Mouse (Mus musculus) 3134 (cell line): ENCODE measurements around the gene Myd88.
"Not testable (repeated sequence)": the region's sequence is repeated elsewhere in the genome, so short reads cannot be mapped to it uniquely, and the experiment has no call there.

Source experiments
- DNase-seq: peaks from one replicate; pipeline ENCODE4 v3.0.0-alpha.2; 2011; ENCODE audit warnings: low spot score; ENCODE audit not compliant: insufficient read length; ENCODE audit errors: extremely low read depth

The Myd88 gene

DNA sequence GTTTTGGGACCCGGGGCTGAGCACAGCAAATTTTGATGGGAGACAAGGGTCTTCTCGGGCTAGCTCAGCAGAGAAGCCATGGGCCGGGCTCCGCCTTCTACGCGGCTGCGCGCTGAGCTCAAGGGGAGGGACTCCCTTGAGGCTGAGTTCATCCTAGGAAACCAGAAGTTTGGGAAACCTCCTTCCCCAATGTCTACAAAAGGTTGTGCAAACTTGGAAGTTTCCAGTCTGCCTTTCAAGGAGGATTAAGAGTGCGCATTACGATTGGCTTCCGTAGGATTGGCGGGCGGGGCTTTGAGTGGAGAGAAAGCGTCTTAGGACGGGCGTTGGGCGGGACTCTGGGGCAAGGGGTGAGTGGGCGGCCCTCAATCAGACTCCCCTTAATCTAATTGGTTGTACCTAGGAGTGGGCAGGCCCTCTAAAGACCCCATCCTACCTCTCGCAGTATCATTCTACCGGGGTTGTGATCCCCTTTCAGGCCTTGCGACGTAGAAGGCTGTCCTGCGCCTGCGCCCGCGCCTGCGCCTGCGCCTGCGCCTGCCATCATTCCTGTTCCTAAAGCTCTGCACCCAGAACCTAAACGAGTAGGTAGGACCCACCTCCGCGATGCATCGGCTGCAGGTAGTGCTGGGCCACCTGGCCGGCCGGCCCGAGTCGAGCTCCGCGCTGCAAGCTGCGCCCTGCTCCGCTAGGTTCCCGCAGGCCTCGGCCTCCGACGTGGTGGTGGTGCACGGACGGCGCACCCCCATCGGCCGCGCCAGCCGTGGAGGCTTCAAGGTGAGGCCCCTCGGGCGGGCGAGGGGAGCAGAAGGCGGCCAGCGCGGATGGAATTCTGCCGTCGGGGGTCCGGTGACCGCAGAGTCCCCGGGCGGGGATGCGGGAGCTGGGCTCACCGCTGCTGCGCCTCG lies at the start of gene Myd88:
TSS of gene Myd88 (minus strand) at position 503 of the 908 bp plus-strand sequence.
- peak; percentile 96 for DNase-seq

DNA sequence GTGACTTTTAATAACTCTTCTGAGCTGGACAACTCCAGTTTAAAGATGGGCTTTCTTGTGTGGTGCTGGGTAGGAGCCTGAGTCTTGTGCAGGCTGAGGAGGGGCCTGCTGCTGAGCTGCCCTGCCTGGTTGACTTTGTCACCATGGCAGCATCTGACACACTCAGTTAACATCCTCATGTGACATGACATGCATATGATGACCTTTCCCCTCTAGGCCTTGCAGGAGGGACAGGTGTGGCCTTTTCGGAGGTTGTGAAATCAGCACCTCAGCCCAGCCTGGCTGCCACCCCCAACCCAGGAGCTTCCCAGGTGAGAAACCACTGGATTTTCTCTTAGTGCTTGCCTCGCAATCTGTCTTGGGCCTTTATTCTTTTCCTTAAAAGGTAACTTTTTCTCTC lies 49.0 kb upstream of the Myd88 start:
- no peak for DNase-seq

DNA sequence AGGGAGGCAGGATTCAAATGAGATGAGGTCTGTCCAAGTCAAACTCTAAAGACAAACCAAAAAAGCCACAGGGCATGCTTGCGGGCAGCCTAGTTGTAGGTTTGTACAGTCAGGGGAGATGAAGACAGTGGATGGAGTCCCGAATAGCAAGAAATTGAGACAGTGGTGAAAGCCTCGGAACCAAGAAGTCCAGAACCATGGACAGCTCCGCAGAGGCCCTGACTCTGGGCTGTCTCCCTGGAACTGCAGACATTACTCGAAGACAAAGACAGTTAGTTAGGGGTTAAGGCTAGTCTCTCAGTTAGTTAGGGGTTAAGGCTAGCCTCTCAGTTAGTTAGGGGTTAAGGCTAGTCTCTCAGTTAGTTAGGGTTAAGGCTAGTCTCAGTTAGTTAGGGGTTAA lies 47.7 kb upstream of the Myd88 start:
- DNase-seq, result no peak

DNA sequence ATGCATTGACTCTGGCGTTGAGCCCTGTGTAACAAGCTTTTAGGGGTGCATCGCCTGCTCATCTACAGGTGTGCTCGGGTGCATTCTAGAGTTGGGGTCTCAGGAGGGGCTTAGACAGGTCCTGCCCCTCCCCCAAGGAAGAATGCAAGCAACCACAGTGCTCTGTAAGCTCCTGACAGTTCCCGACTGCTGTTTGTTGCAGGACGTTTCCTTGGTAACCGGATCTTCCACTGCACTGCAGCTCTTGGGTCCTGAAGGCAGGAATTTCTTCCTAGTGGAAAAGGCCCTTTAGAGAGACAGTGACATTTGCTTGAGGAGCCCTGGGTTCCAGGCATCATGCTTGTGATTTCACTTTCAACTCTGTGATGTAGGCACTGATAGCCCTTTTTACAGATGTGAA lies 41.4 kb upstream of the Myd88 start:
- DNase-seq, result no peak

DNA sequence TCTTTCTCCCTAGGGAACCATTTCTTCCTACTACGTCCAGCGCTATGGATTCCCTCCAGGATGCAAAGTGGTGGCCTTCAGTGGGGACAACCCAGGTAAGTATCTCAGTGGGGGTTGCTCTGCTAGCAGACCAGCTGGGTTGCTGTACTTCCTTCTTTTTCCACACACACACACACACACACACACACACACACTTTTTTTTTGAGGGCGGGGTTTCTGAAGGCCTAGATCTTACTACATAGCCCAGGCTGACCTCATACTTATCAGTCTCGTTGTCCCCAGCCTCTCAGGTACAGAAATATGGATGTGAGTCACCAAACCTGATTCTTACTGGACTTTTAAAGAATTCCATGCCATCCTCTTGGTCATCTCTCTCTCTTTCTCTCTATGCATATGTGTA lies 37.0 kb upstream of the Myd88 start:
- no peak for DNase-seq

DNA sequence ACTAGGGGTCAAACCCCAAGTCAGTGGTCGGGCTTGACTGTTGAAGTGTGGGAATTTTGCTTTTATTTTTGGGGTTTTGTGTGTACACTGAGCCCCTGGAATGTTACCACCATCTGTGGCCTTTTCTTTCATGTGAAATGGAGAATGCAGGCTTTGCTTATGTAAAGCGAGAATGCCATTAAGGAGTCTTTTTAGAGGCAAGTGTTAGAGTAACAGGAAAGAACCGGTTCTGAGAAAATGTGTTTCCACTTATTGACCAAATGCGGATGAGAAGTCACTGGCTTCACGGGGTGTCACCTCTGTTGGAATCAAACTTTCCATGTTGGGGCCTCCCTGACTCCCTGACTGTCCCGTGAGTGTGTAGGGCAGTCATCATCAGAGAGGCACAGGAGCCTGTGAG lies 34.3 kb upstream of the Myd88 start:
- DNase-seq, result no peak

DNA sequence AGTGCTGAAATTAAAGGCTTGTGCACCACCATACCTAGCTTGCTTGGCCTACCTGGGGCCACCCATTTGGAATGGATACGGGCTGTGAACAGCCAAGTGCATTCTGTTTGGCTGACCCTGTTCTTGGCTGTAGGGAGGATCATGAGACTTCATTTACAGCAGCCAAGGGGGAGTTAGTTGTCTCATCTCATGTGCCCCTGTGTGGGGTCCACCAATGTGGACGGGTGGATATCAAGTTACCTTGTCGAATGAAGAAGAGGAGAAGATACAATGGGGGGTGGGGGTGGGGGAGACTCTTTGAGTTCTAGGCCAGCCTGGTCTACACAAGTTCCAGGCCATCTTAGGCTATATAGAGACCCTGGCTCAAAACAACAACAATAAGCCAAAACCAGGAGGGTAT lies 33.8 kb upstream of the Myd88 start:
- DNase-seq, result no peak

DNA sequence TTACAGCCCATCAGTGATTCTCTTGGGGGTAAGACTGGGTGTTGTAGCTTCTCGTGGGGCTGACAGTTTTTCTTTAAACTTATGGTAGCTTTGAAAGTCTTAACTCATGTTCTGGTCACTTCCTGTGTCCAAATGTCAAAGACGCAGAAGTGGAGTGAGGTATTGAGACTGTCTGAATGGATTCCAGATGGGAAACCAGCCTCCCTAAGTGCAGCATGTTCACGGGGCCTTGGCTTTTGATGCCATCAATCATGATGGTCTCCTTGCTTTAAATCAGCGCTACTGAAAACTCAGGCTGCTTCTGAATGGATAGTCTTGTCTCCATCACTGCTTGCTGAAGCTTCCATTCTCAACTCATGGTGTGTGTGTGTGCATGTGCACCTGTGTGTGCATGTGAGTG lies 30.0 kb upstream of the Myd88 start:
- DNase-seq, result no peak

DNA sequence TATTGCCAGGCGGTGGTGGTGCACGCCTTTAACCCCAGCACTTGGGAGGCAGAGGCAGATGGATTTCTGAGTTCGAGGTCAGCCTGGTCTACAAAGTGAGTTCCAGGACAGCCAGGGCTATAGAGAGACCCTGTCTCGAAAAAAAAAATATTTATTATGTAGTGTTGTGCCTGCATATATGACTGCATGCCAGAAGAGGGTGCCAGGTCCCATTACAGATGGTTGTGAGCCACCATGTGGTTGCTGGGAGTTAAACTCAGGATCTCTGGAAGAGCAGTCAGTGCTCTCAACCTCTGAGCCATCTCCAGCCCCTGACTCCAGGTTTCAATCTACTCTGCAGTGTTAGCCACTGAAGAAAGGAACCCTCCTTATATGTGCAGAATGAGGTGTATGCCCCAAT lies 29.6 kb upstream of the Myd88 start:
- DNase-seq, result not testable (repeated sequence)

DNA sequence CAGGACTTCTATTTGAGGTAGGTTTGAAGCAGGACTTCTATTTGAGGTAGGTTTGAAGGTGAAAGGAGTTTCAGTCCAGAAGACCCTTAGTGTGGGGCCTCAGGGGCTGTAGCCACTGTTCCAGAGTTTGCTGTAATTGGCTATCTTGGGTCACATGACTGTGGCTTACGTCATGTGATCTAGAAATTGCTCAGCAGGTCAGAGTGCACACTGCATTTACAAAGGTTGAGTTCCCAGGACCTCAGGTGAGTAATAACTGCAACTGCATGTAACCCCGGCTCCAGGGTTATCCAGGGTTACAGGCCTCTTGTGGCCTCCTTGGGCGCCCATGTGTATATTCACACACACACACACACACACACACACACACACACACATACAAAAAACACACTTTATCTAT lies 27.2 kb upstream of the Myd88 start:
- DNase-seq, result no peak

DNA sequence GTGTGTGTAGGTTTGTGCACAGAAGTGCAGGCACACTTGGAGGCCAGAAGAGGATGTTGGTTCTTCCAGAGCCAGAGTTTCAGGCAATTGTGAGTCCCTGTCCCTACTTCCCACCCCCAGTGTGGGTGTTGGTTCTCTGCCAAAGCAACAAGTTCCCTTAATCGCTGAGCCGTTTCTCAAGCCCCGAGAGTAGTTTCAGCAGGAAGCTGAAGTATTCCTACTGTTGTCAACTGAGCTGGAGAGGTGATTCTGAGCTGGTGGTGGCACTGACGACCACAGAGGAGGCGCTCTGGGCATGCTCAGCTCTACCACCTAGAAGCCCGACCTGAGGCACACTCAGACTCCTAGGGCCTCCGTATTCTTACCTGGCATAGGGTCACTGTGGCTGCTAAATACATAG lies 24.1 kb upstream of the Myd88 start, which contains the start of gene Slc22a14:
TSS of gene Slc22a14 (minus strand) at position 270 of the 400 bp plus-strand sequence.
- DNase-seq, result no peak

DNA sequence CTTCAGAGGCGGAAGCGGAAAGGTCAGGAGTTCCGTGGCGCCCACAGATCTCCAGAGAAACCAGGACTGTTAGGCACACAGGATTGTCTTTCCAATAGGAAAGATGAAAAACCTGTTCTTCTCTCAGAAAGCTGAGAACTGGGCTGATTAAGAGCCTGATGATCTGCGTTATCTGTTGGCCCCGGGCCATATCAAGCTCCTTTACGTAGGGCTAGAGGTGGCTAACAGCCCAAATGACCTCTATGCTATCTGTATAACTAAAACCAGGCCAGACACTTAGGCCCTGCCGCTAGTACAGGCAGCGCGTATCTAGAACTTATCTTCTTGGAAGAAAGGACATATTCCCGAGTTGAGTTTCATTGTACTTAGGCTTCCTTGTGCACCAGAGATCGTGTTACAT lies 22.0 kb upstream of the Myd88 start:
- no peak for DNase-seq

DNA sequence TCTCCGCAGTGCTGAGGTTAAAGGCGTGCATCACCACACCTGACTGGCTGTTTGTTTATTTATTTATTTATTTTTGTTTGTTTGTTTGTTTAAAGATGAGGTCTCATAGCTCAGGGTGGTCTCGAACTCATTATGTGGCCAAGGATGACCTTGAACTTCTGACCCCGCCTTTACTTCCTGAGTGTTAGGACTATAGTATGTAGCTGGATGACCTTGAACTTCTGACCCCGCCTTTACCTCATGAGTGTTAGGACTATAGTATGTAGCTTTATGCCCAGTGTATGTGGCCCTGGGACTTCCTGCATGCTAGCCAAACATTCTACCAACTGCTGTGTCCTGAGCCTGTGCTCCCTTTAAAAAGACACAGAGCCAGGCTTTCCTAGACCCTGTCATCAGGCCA lies 20.2 kb upstream of the Myd88 start:
- no peak for DNase-seq

DNA sequence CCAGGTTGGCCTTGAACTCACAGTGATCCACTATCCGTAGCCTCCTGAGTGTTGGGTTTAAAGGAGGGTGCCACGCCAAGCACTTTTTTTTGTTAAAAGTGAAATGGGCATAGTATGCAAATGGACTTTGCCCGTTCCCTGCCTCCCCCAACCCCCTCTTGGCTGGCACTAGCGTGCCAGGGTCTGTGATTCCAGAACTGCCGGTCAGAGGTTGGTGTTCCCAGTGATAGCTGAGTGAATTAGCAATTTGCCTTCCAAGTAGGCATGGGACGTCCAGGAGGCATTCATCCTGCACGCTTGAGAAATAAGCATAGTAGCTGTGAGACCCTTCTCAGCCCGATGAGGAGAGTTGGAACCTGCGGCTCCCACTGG lies 16.8 kb upstream of the Myd88 start:
- DNase-seq, result no peak

DNA sequence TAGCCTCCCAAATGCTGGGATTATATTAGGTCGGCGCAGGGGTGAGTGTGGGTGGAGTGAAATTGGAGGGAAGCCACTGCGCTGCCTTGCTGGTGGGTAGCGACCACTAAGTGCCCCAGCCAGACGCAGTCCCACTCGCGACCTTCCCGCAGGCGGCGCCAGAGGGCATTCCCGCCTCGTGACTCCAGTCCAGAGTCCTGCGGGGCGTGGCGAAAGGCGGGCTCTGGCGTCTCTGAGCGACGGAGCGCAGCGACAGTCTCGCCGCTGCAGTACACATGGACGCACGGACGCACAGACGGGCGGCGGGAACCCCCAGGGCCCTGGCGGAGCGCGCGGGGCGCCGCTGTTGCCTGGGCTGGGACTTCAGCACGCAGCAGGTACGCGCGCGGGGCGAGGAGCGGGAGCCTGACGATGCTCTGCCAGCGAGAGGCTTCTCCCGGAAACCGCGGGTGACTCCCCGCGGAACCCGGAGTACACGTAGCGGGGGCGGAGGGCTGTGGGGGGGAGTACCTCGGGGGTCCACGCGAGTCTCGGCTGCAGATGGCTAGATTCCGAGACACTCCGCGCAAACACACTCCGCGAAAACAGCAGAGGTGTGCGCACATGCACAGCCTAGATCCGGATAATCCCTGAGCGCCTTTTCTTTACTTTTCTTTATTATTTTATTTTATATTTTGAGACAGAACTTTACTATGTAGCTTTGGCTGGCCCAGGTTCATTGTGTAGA lies 16.3 kb upstream of the Myd88 start, which contains the start of gene Xylb:
TSS of gene Xylb (plus strand) at position 51 of the 727 bp plus-strand sequence.
- peak; percentile 91 for DNase-seq

DNA sequence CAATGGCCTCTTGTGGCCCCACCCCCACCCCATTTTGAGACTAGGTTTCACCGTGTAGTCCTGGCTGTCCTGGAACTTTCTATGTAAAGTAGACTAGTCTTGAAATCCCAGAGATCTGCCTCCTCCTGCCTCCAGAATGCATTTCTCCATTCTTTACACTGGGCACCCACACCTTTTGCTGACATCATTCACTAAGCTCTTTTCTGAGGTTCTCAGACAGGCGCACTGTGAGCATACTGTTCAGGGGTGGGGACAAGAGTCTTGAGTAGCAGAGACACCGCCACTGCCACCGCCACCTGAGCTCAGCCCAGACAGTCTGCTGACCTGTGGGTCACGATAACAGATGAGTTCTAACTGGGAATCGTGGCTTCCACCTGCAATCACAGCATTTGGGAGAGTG lies 14.7 kb upstream of the Myd88 start:
- DNase-seq, result no peak

DNA sequence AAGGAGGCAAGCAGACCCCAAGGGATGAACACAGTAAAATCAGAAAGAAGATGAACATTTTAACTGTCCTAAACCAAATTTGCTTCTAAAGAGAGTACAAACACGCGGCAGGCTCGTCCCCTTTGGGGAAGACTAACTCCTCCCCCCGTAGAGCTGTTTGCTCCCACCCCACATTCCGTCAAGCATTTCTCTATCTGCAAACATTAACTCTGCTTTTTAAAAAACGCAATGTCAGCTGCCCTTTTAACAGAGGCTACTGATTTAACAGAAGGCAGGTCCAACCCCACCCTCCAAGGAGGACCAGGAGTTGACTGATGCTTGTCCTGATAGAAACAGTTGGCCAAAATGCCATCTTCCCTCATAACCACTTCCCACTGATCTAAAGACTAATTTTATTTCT lies 12.7 kb upstream of the Myd88 start:
- no peak for DNase-seq

DNA sequence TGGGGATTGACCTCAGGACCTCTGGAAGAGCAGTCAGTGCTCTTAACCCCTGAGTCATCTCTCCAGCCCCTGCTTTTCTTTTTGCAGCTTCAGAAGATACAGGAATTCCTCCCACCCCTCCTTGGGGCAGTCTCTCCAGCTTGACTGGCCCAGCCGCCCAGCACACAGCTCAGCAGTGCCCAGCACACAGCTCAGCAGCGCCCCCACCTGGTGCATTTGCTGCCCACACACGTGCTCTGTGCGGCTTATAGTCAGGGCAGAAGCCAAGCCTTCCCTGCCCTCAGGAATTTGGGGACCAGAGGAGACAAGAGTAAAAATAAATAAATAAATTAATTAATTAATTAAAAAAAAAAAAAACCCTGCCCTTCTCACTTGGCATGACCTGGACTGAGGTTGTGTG lies 10.8 kb upstream of the Myd88 start:
- peak; percentile 79 for DNase-seq

DNA sequence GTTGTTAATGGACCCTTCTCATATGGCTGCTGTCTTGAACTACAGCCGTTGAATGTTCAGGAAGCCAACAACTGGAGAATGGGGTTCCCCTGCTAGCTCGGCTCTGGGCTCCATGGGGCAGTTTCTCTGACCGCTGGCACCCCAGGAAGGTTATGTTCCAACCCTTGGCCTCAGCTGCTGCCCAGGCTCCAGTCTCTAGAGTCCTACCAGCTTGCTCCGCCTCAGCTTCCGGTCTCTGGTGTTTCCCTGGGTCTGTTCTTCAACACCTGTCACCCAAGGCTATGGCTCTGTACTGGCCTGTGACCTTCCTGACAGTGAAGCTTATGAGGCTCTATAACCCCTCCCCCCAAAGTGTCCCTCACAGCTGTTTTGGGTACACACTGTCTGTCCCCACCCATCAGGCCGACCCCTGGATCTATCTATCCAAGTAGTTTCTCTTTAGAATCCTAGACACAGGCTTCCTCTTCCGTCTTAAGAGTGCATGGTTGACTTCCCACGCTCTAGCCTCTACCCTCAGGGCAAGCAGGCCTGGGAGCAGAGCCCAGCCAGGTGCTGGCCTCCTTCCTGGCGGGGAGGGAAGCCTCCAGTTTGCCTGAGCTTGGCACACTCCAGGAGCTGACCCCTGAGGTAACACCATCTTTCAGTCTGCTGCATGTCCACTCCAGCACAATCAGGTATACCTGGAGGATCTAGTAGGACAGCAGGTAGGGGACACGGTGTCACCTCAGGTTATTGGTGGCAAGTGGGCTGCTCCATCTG lies 9.9 kb upstream of the Myd88 start:
- no peak for DNase-seq

DNA sequence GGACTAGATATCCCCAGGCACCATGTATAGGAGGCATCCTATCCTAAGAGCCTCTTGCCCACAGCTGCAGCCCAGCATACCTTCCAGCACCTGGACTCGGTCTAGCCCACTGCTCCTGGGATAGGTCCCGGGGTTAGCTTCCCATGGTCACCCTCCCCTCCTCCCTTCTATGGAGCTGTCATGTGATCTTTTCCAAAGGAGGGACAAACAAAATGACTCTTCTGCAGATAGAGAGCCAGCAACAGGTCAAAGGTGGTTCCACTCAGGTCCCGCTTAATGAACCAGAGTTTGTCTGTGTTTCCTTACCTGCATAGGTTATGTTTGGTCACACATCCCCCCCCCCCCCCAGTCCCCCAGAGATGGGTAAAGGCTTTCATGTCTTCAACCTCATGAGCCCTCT lies 9.3 kb upstream of the Myd88 start:
- DNase-seq, result no peak

DNA sequence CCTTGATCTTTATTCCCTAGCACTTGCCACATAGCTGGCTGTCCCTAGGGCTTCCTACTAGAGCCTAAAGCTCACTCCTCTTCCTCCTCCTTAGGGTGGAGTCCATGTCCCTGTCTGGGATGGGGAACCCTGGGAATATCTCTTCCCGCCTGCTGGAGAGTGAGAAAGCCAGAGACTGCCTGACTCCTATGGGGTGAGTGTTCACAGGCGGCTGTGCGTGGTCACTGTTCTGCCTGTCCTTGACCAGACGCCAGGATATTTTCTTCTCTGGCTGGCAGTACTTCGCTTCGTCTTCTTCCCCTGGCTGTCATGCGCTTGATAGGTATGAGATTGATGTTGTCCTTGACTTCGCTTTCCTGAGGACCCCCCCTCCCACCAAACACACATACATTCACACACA lies 5.2 kb upstream of the Myd88 start:
- no peak for DNase-seq
